Mouse (Mus musculus) neural tube, embryonic 13.5 days (tissue): Measurements from ENCODE around the gene Atp2a1. TPM values are rescaled to one million over a fixed set of nuclear protein-coding genes. Genes with fewer than 3 reads are reported as not detected.
A peak's percentile ranks its signal among the peaks of the same experiment; 100 is the strongest.

Experiments used
- ATAC-seq: fragments of 200-750 bp; cut with Nextera tagmentation; 2 replicates; pipeline ENCODE4 v1.8.0; 2017; ENCODE audit warnings: low read depth, mild to moderate bottlenecking, moderate TSS enrichment, moderate library complexity
- H3K27ac ChIP-seq: fragments of 300-500 bp; sonication (generic); replicated peaks from 2 replicates; pipeline ENCODE4 v1.5.1; 2015; ENCODE audit warnings: moderate library complexity, mild to moderate bottlenecking, inconsistent platforms
- H3K27me3 ChIP-seq: fragments of 300-500 bp; sonication (generic); 2 replicates; pipeline ENCODE4 v1.6.1; 2015; ENCODE audit warnings: mild to moderate bottlenecking, inconsistent platforms
- H3K36me3 ChIP-seq: fragments of 300-500 bp; sonication (generic); 2 replicates; pipeline ENCODE4 v1.6.1; 2015; ENCODE audit warnings: mild to moderate bottlenecking, inconsistent platforms
- H3K4me1 ChIP-seq: fragments of 300-500 bp; sonication (generic); replicated peaks from 2 replicates; pipeline ENCODE4 v1.6.1; 2015; ENCODE audit warnings: inconsistent platforms
- H3K4me2 ChIP-seq: fragments of 300-500 bp; sonication (generic); 2 replicates; pipeline ENCODE4 v1.6.1; 2015; ENCODE audit warnings: inconsistent platforms, mild to moderate bottlenecking, moderate library complexity
- H3K4me3 ChIP-seq: fragments of 300-500 bp; sonication (generic); 2 replicates; pipeline ENCODE4 v1.5.1; 2015; ENCODE audit warnings: mild to moderate bottlenecking, inconsistent platforms
- H3K9ac ChIP-seq: fragments of 300-500 bp; sonication (generic); 2 replicates; pipeline ENCODE4 v1.6.1; 2015; ENCODE audit warnings: moderate library complexity, mild to moderate bottlenecking, inconsistent platforms
- H3K9me3 ChIP-seq: fragments of 300-500 bp; sonication (generic); 2 replicates; pipeline ENCODE4 v1.6.1; 2016; ENCODE audit warnings: inconsistent platforms
- WGBS: fragments of 180-500 bp; shearing (Covaris S2); methylation state at CpG from one replicate; pipeline ENCODE4 v1.1.7; 2015; 5-methylcytosine and 5-hydroxymethylcytosine counted together
- polyA plus RNA-seq: library from polyadenylated mRNA; unstranded; fragments of >200 nt; fragmentation: Nextera tagmentation; extraction: Ambion mirVana; gene quantifications from 2 replicates; pipeline ENCODE4 v1.2.1, GENCODE M21; 2015

The Atp2a1 gene
- polyA plus RNA-seq, 1 experiment from 2014 or later, result 2.1 TPM

GRCm38 (mm10) chr7:126445104-126445815 lies 17.6 kb downstream of the Atp2a1 start:
- Histone ChIP-seq H3K27ac (no peak overlapping the region), H3K36me3 (peaks cover 78% of the 10 kb centered on the region), H3K4me1 (no peaks in the 10 kb centered on the region), H3K4me2 (no peak overlapping the region), H3K9me3 (no peaks in the 10 kb centered on the region), H3K4me3 (no peak overlapping the region), H3K9ac (no peak overlapping the region), H3K27me3 (no peaks in the 10 kb centered on the region)
- WGBS, result 92% methylated on average over 15 of the region's 15 CpGs
- ATAC-seq, result no peak

- no peak overlapping the region for H3K27ac ChIP-seq
- H3K9ac ChIP-seq, result no peak overlapping the region
- no peaks in the 10 kb centered on the region for H3K27me3 ChIP-seq
- no peak for ATAC-seq
- no peaks in the 10 kb centered on the region for H3K4me1 ChIP-seq
- no peak overlapping the region for H3K4me3 ChIP-seq
- H3K9me3 ChIP-seq, result no peaks in the 10 kb centered on the region
- H3K4me2 ChIP-seq, result no peak overlapping the region
- H3K36me3 ChIP-seq, result peaks cover 81% of the 10 kb centered on the region
- 91% methylated on average over 9 of the region's 9 CpGs for WGBS
These were observed 18.4 kb downstream of the Atp2a1 start for GRCm38 (mm10) chr7:126444536-126444935.

- no peak overlapping the region for H3K4me2 ChIP-seq
- no peak overlapping the region for H3K4me3 ChIP-seq
- H3K36me3 ChIP-seq, result peaks cover 81% of the 10 kb centered on the region
- no peak overlapping the region for H3K9ac ChIP-seq
- H3K27me3 ChIP-seq, result no peaks in the 10 kb centered on the region
- H3K27ac ChIP-seq, result no peak overlapping the region
- H3K9me3 ChIP-seq, result no peaks in the 10 kb centered on the region
- no peaks in the 10 kb centered on the region for H3K4me1 ChIP-seq
- WGBS, result 89% methylated on average over 10 of the region's 10 CpGs
- ATAC-seq, result no peak
These were observed 18.9 kb downstream of the Atp2a1 start for GRCm38 (mm10) chr7:126443997-126444396.

GRCm38 (mm10) chr7:126440134-126440533 lies 22.8 kb downstream of the Atp2a1 start:
- H3K4me1 ChIP-seq, result no peaks in the 10 kb centered on the region
- H3K9ac ChIP-seq, result no peak overlapping the region
- H3K36me3 ChIP-seq, result peaks cover 43% of the 10 kb centered on the region
- H3K4me3 ChIP-seq, result no peak overlapping the region
- H3K9me3 ChIP-seq, result no peaks in the 10 kb centered on the region
- no peak overlapping the region for H3K4me2 ChIP-seq
- no peak overlapping the region for H3K27ac ChIP-seq
- H3K27me3 ChIP-seq, result no peaks in the 10 kb centered on the region
- ATAC-seq, result no peak
- 76% methylated on average over 9 of the region's 9 CpGs for WGBS

GRCm38 (mm10) chr7:126436851-126437250 lies 26.1 kb downstream of the Atp2a1 start:
- Histone ChIP-seq H3K36me3 (peaks cover 36% of the 10 kb centered on the region), H3K4me3 (no peak overlapping the region), H3K27me3 (no peaks in the 10 kb centered on the region), H3K4me2 (no peak overlapping the region), H3K4me1 (no peaks in the 10 kb centered on the region), H3K9ac (no peak overlapping the region), H3K27ac (no peak overlapping the region), H3K9me3 (no peaks in the 10 kb centered on the region)
- 25% methylated on average over 8 of the region's 8 CpGs for WGBS
- no peak for ATAC-seq

- Histone ChIP-seq H3K9ac (no peak overlapping the region), H3K27me3 (no peaks in the 10 kb centered on the region), H3K36me3 (peaks cover 28% of the 10 kb centered on the region; the same call in 1 of the 2 replicates), H3K9me3 (no peaks in the 10 kb centered on the region), H3K27ac (no peak overlapping the region), H3K4me1 (no peaks in the 10 kb centered on the region), H3K4me2 (no peak overlapping the region), H3K4me3 (no peak overlapping the region)
- WGBS, result 81% methylated on average over 3 of the region's 3 CpGs
- no peak for ATAC-seq
These were observed 27.1 kb downstream of the Atp2a1 start for GRCm38 (mm10) chr7:126435801-126436200.

- 91% methylated on average over 7 of the region's 7 CpGs for WGBS
- peaks cover 20% of the 10 kb centered on the region; the same call in 1 of the 2 replicates for H3K36me3 ChIP-seq
- no peak overlapping the region for H3K9ac ChIP-seq
- no peaks in the 10 kb centered on the region for H3K9me3 ChIP-seq
- H3K27me3 ChIP-seq, result no peaks in the 10 kb centered on the region
- no peak overlapping the region for H3K27ac ChIP-seq
- H3K4me1 ChIP-seq, result peaks cover 5% of the 10 kb centered on the region
- H3K4me2 ChIP-seq, result no peak overlapping the region
- no peak overlapping the region for H3K4me3 ChIP-seq
- no peak for ATAC-seq
These were observed 28.2 kb downstream of the Atp2a1 start for GRCm38 (mm10) chr7:126434726-126435125.

- Histone ChIP-seq H3K4me3 (no peak overlapping the region), H3K4me2 (no peak overlapping the region), H3K4me1 (peaks cover 22% of the 10 kb centered on the region), H3K27ac (no peak overlapping the region), H3K27me3 (no peaks in the 10 kb centered on the region), H3K9ac (peak overlapping the region; percentile 90; the same call in 1 of the 2 replicates), H3K9me3 (no peaks in the 10 kb centered on the region), H3K36me3 (peaks cover 20% of the 10 kb centered on the region; the same call in 1 of the 2 replicates)
- ATAC-seq, result no peak
These were observed 32.7 kb downstream of the Atp2a1 start for GRCm38 (mm10) chr7:126430167-126430566.

- Histone ChIP-seq H3K27me3 (no peaks in the 10 kb centered on the region), H3K9me3 (no peaks in the 10 kb centered on the region), H3K27ac (no peak overlapping the region), H3K4me1 (peaks cover 22% of the 10 kb centered on the region), H3K9ac (peak overlapping the region; percentile 90), H3K4me3 (peak overlapping the region; percentile 71), H3K36me3 (peaks cover 16% of the 10 kb centered on the region; the same call in 1 of the 2 replicates), H3K4me2 (peak overlapping the region; percentile 79)
- peak; percentile 43 for ATAC-seq
- 29% methylated on average over 15 of the region's 15 CpGs for WGBS
These were observed 33.4 kb downstream of the Atp2a1 start for GRCm38 (mm10) chr7:126429503-126429898.

GRCm38 (mm10) chr7:126428631-126429502 lies 34.0 kb downstream of the Atp2a1 start, which contains the start of gene Rabep2:
TSS of gene Rabep2 (plus strand) at chr7:126428759.
- Histone ChIP-seq H3K4me2 (peak within 1 kb of the TSS; percentile 79), H3K27ac (peak within 1 kb of the TSS; percentile 93), H3K27me3 (no peaks in the 10 kb centered on the region), H3K36me3 (peaks cover 10% of the 10 kb centered on the region; the same call in 1 of the 2 replicates), H3K9me3 (no peaks in the 10 kb centered on the region), H3K4me1 (peaks cover 22% of the 10 kb centered on the region), H3K4me3 (peak within 1 kb of the TSS; percentile 71), H3K9ac (peak within 1 kb of the TSS; percentile 90)
- under 1% methylated on average over 82 of the region's 82 CpGs for WGBS
- ATAC-seq, result peak; percentile 94

- Histone ChIP-seq H3K36me3 (0 out of 2 replicates have a peak, but pooled peaks cover 6% of the 10 kb centered on the region), H3K27ac (peak overlapping the region; percentile 93), H3K4me2 (peak overlapping the region; percentile 79), H3K27me3 (no peaks in the 10 kb centered on the region), H3K4me1 (peaks cover 22% of the 10 kb centered on the region), H3K9me3 (no peaks in the 10 kb centered on the region), H3K9ac (peak overlapping the region; percentile 90), H3K4me3 (peak overlapping the region; percentile 71)
- 14% methylated on average over 4 of the region's 4 CpGs for WGBS
- no peak for ATAC-seq
These were observed 34.8 kb downstream of the Atp2a1 start for GRCm38 (mm10) chr7:126428154-126428553.

GRCm38 (mm10) chr7:126427323-126427860 lies 35.5 kb downstream of the Atp2a1 start:
- 0 out of 2 replicates have a peak, but pooled peaks cover under 1% of the 10 kb centered on the region for H3K36me3 ChIP-seq
- H3K9me3 ChIP-seq, result no peaks in the 10 kb centered on the region
- H3K27ac ChIP-seq, result no peak overlapping the region
- peaks cover 22% of the 10 kb centered on the region for H3K4me1 ChIP-seq
- WGBS, result 58% methylated on average over 12 of the region's 13 CpGs
- ATAC-seq, result no peak
- H3K27me3 ChIP-seq, result no peaks in the 10 kb centered on the region
- peak overlapping the region; percentile 79; the same call in 1 of the 2 replicates for H3K4me2 ChIP-seq
- no peak overlapping the region for H3K4me3 ChIP-seq
- no peak overlapping the region for H3K9ac ChIP-seq
